Mouse (Mus musculus) myocyte (in vitro differentiated cells): ENCODE data around the gene Sv2c. TPM values are rescaled to one million over a fixed set of nuclear protein-coding genes. Genes with fewer than 3 reads are reported as not detected.
A peak's percentile ranks its signal among the peaks of the same experiment; 100 is the strongest.

ENCODE experiments used
- H3K27me3 ChIP-seq: one replicate; pipeline ENCODE4 v1.6.1; 2011; ENCODE audit not compliant: control insufficient read depth, insufficient read depth, insufficient read length
- H3K36me3 ChIP-seq: one replicate; pipeline ENCODE4 v1.6.1; 2011; ENCODE audit not compliant: control insufficient read depth, insufficient read depth
- H3K4me2 ChIP-seq: one replicate; pipeline ENCODE4 v1.6.1; 2011; ENCODE audit warnings: low read depth, control low read depth
- H3K4me3 ChIP-seq: one replicate; pipeline ENCODE4 v1.5.1; 2011; ENCODE audit warnings: mild to moderate bottlenecking, control low read depth, moderate library complexity
- H3K79me2 ChIP-seq: one replicate; pipeline ENCODE4 v1.6.1; 2011; ENCODE audit not compliant: control insufficient read depth, insufficient read depth
- H3ac ChIP-seq: one replicate; pipeline ENCODE4 v1.6.1; 2011; ENCODE audit not compliant: control insufficient read depth, insufficient read length
- CEBPB ChIP-seq: IDR thresholded peaks from 2 replicates; pipeline ENCODE4 v1.6.1; 2011; ENCODE audit warnings: mild to moderate bottlenecking, moderate library complexity; ENCODE audit not compliant: poor library complexity, insufficient read depth, severe bottlenecking
- E2F4 ChIP-seq: IDR thresholded peaks from one replicate; pipeline ENCODE4 v1.6.1; 2011; ENCODE audit warnings: mild to moderate bottlenecking, control low read depth, moderate library complexity; ENCODE audit not compliant: insufficient read depth
- MAX ChIP-seq: IDR thresholded peaks from one replicate; pipeline ENCODE4 v1.6.1; 2011; ENCODE audit warnings: low read depth, mild to moderate bottlenecking, control low read depth
- MYOD1 ChIP-seq, 3 experiments: IDR thresholded peaks; one replicate each; pipeline ENCODE4 v1.6.1; 2011; ENCODE audit warnings: control low read depth in 2 of 3, low read depth in 2 of 3, mild to moderate bottlenecking in 2 of 3, moderate library complexity in 1 of 3; ENCODE audit not compliant: insufficient read length in 2 of 3, control insufficient read depth in 1 of 3
- MYOG ChIP-seq, 3 experiments: IDR thresholded peaks; one replicate each; pipeline ENCODE4 v1.6.1; 2011; ENCODE audit warnings: control low read depth in 2 of 3, low read depth in 2 of 3, mild to moderate bottlenecking in 2 of 3; ENCODE audit not compliant: insufficient read length in 2 of 3, control insufficient read depth in 1 of 3, insufficient read depth in 1 of 3
- POLR2A ChIP-seq: IDR thresholded peaks from one replicate; pipeline ENCODE4 v1.6.1; 2011; ENCODE audit warnings: low read depth, mild to moderate bottlenecking, control low read depth, moderate library complexity; ENCODE audit not compliant: insufficient read length
- POLR2AphosphoS2 ChIP-seq: IDR thresholded peaks from one replicate; pipeline ENCODE4 v1.6.1; 2011; ENCODE audit warnings: low read depth, control low read depth; ENCODE audit not compliant: insufficient read length
- REST ChIP-seq: IDR thresholded peaks from one replicate; pipeline ENCODE4 v1.6.1; 2011; ENCODE audit warnings: mild to moderate bottlenecking, control low read depth, moderate library complexity; ENCODE audit not compliant: insufficient read depth, insufficient read length
- SRF ChIP-seq: IDR thresholded peaks from one replicate; pipeline ENCODE4 v1.6.1; 2011; ENCODE audit warnings: low read depth; ENCODE audit not compliant: control insufficient read depth, insufficient read length
- TCF12 ChIP-seq: IDR thresholded peaks from one replicate; pipeline ENCODE4 v1.6.1; 2011; ENCODE audit warnings: mild to moderate bottlenecking, control low read depth; ENCODE audit not compliant: poor library complexity, insufficient read depth, severe bottlenecking
- TCF3 ChIP-seq: IDR thresholded peaks from one replicate; pipeline ENCODE4 v1.6.1; 2011; ENCODE audit warnings: low read depth, control low read depth; ENCODE audit not compliant: insufficient read length
- USF1 ChIP-seq: IDR thresholded peaks from one replicate; pipeline ENCODE4 v1.6.1; 2011; ENCODE audit warnings: low read depth, mild to moderate bottlenecking, control low read depth, moderate library complexity
- polyA plus RNA-seq: library from polyadenylated mRNA; unstranded; fragments of >200 nt; fragmentation: generic; extraction: Trizol; gene quantifications from one replicate; pipeline ENCODE4 v1.2.1, GENCODE M21; 2012; ENCODE audit warnings: missing spikeins

The Sv2c gene
- polyA plus RNA-seq, 1 experiment: not detected

GRCm38 (mm10) chr13:95960477-95961185 is 171.7 kb downstream of the Sv2c start:
- Histone ChIP-seq H3K27me3 (no peaks in the 10 kb centered on the region), H3ac (no peak overlapping the region), H3K4me2 (peak overlapping the region; percentile 69), H3K4me3 (no peak overlapping the region), H3K36me3 (no peaks in the 10 kb centered on the region), H3K79me2 (no peaks in the 10 kb centered on the region)
- TF ChIP-seq USF1 (no peak), MAX (no peak), REST (no peak)

- Histone ChIP-seq H3K4me3 (no peak overlapping the region), H3K36me3 (no peaks in the 10 kb centered on the region), H3K79me2 (no peaks in the 10 kb centered on the region), H3K27me3 (no peaks in the 10 kb centered on the region), H3ac (no peak overlapping the region), H3K4me2 (no peak overlapping the region)
- no peak for TF ChIP-seq MYOD1 (IDR thresholded peaks at IDR 0.05; ENCODE audit: control insufficient read depth in 1 of 3, insufficient read length in 2 of 3, low read depth in 2 of 3)
- no peak for TF ChIP-seq MAX
- no peak for TF ChIP-seq POLR2AphosphoS2
- TF ChIP-seq TCF12: no peak
- TF ChIP-seq TCF3: no peak
These were observed 172.5 kb downstream of the Sv2c start for GRCm38 (mm10) chr13:95959651-95960476.

- no peak for TF ChIP-seq MYOG (IDR thresholded peaks at IDR 0.05; ENCODE audit: control insufficient read depth in 1 of 3, insufficient read depth in 1 of 3, insufficient read length in 2 of 3, low read depth in 2 of 3)
- no peak for TF ChIP-seq TCF12
- no peak for TF ChIP-seq USF1
- no peak for TF ChIP-seq CEBPB
- no peak for TF ChIP-seq E2F4
- no peak for TF ChIP-seq MYOD1 (IDR thresholded peaks at IDR 0.05; ENCODE audit: control insufficient read depth in 1 of 3, insufficient read length in 2 of 3, low read depth in 2 of 3)
- no peak for TF ChIP-seq SRF
- no peak for TF ChIP-seq REST
- no peak for TF ChIP-seq POLR2A
- TF ChIP-seq MAX: no peak
- no peak for TF ChIP-seq TCF3
- no peak overlapping the region for H3K4me3 ChIP-seq
- no peaks in the 10 kb centered on the region for H3K36me3 ChIP-seq
- no peaks in the 10 kb centered on the region for H3K79me2 ChIP-seq
- H3K27me3 ChIP-seq: no peaks in the 10 kb centered on the region
- H3ac ChIP-seq: no peak overlapping the region
- no peak overlapping the region for H3K4me2 ChIP-seq
These were observed 175.2 kb downstream of the Sv2c start for GRCm38 (mm10) chr13:95957134-95957533.

GRCm38 (mm10) chr13:95956327-95956781 is 176.0 kb downstream of the Sv2c start:
- TF ChIP-seq POLR2AphosphoS2: no peak
- TF ChIP-seq REST: no peak
- no peak for TF ChIP-seq MYOG (IDR thresholded peaks at IDR 0.05; ENCODE audit: control insufficient read depth in 1 of 3, insufficient read depth in 1 of 3, insufficient read length in 2 of 3, low read depth in 2 of 3)
- no peak for TF ChIP-seq MAX
- no peak overlapping the region for H3ac ChIP-seq
- H3K27me3 ChIP-seq: no peaks in the 10 kb centered on the region
- no peak overlapping the region for H3K4me3 ChIP-seq
- H3K36me3 ChIP-seq: no peaks in the 10 kb centered on the region
- H3K79me2 ChIP-seq: no peaks in the 10 kb centered on the region
- no peak overlapping the region for H3K4me2 ChIP-seq

GRCm38 (mm10) chr13:95955204-95955603 is 177.2 kb downstream of the Sv2c start:
- Histone ChIP-seq H3K4me3 (no peak overlapping the region), H3K4me2 (no peak overlapping the region), H3K36me3 (no peaks in the 10 kb centered on the region), H3K27me3 (no peaks in the 10 kb centered on the region), H3ac (no peak overlapping the region), H3K79me2 (no peaks in the 10 kb centered on the region)
- TF ChIP-seq MYOD1 (IDR thresholded peaks at IDR 0.05; ENCODE audit: control insufficient read depth in 1 of 3, insufficient read length in 2 of 3, low read depth in 2 of 3) (no peak), TCF3 (no peak), TCF12 (no peak), POLR2A (no peak), USF1 (no peak), POLR2AphosphoS2 (no peak), REST (no peak), CEBPB (no peak), SRF (no peak), MYOG (IDR thresholded peaks at IDR 0.05; ENCODE audit: control insufficient read depth in 1 of 3, insufficient read depth in 1 of 3, insufficient read length in 2 of 3, low read depth in 2 of 3) (no peak), E2F4 (no peak), MAX (no peak)
